Mouse (Mus musculus) c-Kit-positive CD71-positive TER-119-positive erythroid progenitor cells, embryonic 14.5 days (primary cell): ENCODE data around the gene Flywch1.

Experiments used
- DNase-seq: peaks from one replicate; pipeline ENCODE4 v3.0.0-alpha.2; 2013; ENCODE audit warnings: low spot score

Flywch1 gene

GRCm38 (mm10) chr17:23705525-23706104, 65.8 kb downstream of the Flywch1 start:
- no peak for DNase-seq

DNA sequence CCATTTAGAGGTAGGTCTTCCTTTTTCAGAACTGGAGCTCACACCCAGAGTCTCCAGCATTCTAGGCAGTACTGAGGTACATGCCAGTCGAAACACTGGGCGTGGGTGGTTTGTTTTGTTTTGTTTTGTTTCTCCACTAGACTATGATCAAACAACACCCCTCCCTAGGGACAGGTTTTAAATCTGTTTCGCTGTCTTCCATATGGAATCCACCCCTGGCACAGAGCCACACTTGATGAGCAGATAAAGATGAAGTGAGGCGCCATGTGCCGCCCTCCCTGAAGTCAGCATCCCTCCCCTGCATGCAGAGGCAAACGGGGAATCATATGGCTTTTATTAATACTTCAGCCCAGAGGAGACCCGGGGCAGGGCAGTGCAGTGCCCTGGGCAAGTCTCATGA, 66.7 kb downstream of the Flywch1 start:
- no peak for DNase-seq

DNA sequence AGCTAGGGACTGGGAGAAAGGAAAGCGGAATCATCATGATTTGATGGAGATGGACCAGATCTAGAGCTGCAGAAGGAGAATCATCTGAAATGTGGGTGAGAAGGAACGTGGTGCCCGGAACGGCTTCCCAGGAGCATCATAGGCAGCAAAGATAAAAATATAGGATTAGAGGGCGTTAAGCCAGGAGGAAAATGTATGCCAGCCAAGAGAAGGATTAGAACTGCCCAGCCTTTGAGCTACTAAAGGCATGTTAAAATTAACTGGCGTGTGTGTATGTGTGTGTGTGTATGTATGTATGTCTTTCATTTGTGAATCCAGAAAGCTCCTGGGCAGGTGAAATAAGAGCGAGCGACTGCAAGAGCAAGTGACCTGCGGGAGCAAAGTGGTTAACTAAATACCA, 68.1 kb downstream of the Flywch1 start:
- DNase-seq: no peak
